Mouse (Mus musculus) c-Kit-positive CD71-negative TER-119-negative erythroid progenitor cells, embryonic 14.5 days (primary cell): Measurements from ENCODE around the gene Iqgap2.

Experiments
- DNase-seq: peaks from one replicate; pipeline ENCODE4 v3.0.0-alpha.2; 2013; ENCODE audit warnings: low read depth

Gene Iqgap2

GRCm38 (mm10) chr13:95829431-95830171 is 62.1 kb downstream of the Iqgap2 start:
- no peak for DNase-seq

DNA sequence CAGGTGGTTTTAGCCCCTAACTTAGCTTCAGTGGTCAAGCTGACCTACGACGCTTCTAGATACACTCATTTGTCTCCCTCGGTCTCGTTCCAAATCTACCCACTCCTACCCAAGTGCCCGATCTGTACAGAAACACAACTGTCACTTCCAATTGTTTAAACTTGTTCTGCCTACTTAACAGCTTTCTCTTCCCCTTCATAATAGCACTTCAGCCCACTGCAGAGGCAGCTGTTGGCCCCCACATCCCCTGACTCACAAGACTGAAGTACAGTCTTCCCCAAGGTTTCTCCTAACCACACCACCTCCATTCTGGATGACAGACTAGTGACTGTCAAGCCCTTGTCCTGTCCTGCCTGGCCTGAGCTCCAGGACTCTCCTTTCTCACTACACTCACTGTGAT is 63.1 kb downstream of the Iqgap2 start:
- DNase-seq = no peak

DNA sequence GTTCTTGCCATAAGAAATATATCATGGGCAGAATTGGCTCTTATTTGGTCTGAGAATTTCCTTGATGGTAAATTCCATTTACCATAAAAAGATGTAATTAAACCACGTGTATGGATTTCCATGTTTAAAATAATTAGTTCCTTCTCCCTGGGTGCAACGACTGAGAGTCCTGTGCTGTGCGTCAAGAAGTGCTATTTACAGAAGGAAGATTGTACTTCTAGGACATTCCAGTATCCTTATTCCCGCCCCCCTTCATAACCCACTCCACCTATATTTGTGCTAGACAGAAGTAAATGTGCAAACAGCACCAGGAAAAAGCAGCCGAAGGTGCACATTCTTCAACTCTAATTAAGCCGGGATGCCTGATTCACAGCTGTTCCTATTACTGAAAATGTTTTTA is 65.5 kb downstream of the Iqgap2 start:
- DNase-seq = no peak

DNA sequence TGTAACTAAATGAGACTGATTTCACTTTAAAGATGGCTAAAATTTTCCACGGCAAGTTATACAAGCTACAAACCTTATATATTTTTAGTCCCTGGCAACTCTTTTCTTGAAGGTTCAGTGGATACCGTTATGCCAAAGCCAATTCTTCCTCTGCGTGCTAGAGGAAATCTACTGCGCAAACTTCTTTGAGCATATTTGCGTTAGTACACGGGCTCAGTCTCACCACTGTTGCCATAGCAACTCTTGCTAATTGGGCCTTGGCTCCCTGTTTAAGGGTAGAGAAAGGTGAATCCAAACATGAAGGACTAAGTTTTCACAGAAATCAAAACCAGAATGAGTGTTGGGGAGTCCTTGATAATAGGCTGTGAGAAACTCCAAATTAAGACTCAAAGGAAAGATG is 68.8 kb downstream of the Iqgap2 start:
- DNase-seq = no peak

GRCm38 (mm10) chr13:95820071-95820470 is 71.7 kb downstream of the Iqgap2 start:
- no peak for DNase-seq

DNA sequence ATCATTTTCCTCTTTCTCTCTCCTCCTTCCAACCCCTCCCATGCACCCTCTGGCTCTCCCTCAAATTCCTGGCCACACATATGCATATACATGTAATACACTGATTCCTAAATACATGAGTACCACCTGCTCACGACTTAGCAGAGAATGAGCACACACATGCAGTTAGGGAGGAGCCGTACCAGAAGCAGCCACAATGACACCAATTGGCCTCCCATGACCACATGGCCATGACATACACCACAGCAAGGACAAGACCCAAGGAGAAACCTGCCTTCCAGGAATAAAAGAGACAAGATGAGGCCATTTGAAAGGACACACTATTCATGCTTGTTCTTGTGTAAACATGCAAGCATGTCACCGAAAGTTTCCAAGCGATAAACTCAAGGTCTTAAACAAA is 72.8 kb downstream of the Iqgap2 start:
- no peak for DNase-seq

DNA sequence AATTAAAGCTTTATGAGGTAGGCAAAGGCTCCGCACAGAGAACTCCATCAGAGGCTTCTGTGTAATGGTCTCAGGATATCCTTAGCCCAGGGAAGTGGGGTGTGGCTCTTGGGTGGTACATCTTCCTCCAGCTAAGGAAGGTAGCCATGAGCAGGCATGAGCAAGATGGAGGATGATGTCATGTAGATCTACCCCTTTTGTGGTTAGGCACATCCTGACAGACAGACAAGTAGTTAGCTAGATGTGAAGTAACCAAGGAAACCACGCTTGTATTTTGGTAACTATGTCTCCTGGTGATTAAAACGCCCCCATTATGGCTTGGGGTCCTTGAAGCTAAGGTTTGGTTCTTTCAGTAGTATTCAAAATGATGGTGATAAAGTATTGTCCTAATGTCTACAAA is 78.1 kb downstream of the Iqgap2 start:
- DNase-seq = no peak

DNA sequence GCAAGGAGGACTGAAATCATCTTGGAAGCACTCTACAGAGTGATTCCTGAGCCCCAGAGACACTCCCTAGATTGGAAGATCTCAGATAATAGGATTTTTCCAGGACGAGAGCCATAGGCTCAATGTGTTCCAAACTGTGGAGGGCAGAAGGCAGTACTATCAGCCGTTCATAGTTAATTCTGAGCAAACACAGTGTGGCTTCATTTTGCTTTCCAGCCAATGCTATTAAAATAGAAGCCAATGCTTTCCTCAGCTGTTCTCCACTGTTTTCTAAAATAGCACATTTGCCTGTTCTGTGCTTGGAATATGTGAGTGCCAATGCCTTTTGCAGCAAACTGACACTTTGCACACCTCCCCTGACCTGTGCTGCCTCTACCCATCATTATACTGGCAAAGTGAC is 80.9 kb downstream of the Iqgap2 start:
- DNase-seq = no peak

DNA sequence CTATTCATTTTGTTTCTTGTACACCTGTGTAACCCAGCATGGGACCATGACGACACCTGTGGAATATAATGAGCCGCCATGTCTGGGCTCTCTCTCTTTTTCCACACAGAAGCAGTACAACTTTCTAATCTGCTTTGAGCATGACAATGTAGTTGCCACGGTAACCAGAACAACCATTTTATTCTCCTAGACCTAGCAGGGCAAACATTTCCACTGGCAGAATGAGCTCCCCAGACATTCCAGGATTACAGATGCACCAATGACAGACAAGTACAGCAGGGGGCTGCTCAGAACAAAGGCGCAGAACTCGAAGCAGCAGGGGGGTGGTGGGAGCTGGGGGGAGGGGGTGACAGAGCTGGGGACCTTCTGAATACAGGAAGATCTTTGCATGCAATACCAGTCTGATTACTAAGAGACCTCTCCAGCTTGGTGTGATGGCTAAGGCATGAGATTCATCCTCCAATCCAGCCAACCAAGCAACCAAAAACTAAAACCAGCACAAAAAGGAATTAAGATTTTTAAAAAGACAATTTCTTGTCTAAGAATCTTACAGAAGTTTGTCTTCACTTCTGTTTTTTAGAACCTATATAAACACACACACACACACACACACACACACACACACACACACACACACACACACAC is 84.5 kb downstream of the Iqgap2 start:
- no peak for DNase-seq

- DNase-seq = no peak
Observed at GRCm38 (mm10) chr13:95805469-95806166, 86.1 kb downstream of the Iqgap2 start.

GRCm38 (mm10) chr13:95804113-95804512 is 87.6 kb downstream of the Iqgap2 start:
- no peak for DNase-seq

DNA sequence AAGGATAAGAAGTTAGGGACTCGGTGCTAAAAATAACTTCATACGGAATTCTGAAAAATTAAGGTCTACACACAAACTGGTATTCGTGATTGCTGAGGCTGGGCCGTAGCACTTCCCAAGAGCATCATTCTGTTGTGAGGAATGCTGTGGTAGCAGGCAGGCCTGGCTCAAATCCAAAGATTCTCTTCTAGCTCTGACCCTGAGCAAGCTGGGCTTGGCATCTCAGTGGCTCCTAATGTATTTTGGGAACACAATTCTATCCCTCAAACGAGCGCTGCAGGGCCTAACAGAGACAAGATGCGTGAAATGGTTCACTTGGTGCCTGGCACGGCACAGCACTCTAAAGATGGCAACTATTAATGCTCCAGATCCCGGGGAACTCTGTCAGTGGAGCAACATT is 90.8 kb downstream of the Iqgap2 start:
- DNase-seq = no peak

DNA sequence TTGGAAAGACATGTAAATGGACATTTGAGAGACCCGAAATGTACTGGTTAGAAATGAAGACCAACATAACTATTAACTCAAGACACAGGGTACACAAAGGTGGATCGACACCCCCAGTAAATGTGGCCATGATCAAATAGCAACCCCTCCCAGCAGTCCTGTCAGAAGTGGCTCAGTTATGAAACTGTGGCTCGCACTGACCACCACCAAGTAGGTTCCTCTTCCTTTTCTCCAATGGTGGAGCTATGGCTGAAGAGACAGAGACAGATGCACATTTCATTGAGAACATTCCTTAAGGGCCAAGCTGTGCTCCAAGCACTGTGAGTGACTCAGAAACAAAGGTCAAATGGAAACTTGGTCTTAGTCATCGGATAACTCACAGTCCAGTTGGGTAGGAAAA is 92.4 kb downstream of the Iqgap2 start:
- DNase-seq = no peak

- no peak for DNase-seq
Observed at GRCm38 (mm10) chr13:95798721-95799120, 93.0 kb downstream of the Iqgap2 start.

- DNase-seq = no peak
Observed at GRCm38 (mm10) chr13:95797530-95797929, 94.2 kb downstream of the Iqgap2 start.

GRCm38 (mm10) chr13:95794346-95794745 is 97.4 kb downstream of the Iqgap2 start:
- no peak for DNase-seq

GRCm38 (mm10) chr13:95790883-95791282 is 100.8 kb downstream of the Iqgap2 start:
- DNase-seq = no peak

GRCm38 (mm10) chr13:95788631-95789376 is 102.9 kb downstream of the Iqgap2 start:
- no peak for DNase-seq

DNA sequence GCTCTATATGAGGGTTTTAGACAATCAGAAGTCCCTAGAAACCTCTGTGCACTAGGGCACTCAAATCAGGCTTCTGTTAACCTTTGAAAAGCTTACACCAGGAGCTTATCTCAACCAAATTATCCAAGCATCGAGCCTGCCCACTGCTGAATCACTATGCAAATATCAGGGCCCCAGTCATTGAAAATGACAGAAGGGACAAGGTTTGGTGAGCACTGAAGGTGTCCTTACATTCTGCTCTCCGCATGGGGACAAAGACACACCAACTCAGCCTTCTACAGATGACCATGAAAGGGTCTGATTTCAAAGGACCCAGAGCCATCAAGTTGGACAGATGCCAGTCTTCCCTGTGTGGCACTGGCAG is 108.8 kb downstream of the Iqgap2 start:
- DNase-seq = no peak

- no peak for DNase-seq
Observed at GRCm38 (mm10) chr13:95782311-95782968, 109.3 kb downstream of the Iqgap2 start.

GRCm38 (mm10) chr13:95780038-95780437 is 111.7 kb downstream of the Iqgap2 start:
- DNase-seq = no peak

DNA sequence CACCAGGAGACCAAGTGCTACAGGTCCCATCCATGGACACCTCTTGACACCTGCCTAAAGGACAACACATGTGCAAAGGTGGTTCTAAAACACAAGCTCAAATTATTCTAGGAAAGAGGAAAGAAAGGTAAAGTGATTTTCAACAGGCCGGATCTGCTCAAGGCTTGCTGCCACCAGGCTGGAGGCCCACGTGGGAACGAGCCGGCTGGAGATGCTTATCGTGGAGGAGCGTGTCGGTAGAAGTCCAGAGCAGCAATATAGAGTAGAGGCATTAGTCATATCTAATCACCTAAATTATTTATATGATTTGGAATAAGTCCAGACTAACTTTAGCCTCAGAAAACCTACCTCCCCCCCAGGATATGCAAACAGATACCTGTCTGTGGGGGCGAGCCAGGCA is 112.5 kb downstream of the Iqgap2 start:
- DNase-seq = no peak
